ENCODE assay signal across 8 mouse cellular contexts in the genomic region with DNA sequence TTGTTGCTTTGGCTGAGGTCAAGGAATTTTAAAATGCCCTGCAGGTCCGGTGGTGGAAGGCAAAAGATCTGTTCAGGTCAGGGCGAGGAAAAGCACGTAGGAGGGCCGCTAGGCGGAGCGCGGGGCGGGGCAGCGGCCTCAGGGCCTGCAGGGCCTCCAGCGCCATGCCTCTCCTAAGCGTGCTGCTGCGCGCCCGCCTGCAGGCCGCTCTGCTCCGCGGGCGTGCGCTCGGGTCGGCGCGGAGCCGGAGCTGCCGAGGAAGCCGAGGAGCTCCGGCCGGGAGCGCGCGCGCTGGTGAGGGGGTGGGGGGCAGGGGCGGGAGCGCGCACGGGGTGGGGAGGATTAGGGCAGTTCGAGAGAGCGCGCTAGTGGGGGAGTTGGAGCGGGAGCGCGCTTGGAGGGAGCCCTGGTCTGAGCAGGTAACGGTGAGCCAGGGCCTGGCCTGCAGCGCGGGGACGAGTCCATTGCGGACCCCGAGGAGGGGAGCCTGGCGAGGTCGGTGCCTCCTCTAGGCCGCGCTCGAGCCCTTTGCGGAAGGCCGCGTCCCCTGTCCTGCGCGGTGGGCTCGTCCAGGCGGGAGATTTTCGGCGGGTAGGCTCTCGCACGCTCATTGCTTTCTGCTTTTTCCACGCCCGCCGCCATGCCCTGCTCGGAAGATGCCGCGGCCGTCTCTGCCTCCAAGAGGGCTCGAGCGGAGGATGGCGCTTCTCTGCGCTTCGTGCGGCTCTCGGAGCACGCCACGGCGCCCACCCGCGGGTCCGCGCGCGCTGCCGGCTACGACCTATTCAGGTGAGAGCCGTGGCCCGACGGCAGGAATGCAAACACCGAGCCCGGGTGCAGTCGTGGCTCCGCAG. TPM values are rescaled to one million over a fixed set of nuclear protein-coding genes. Genes with fewer than 3 reads are reported as not detected.
DNase-seq lines count a peak whose midpoint lies in the region; ATAC-seq and TF ChIP-seq lines count a peak whose summit lies in the region.

A gene (plus strand): TSS at position 83 of the 854 bp plus-strand sequence.

- intact Hi-C loops in heart, postnatal 36 days (cut with DNase I) = loop anchor here (5.0 kb wide), 1 partner anchor 125 kb away; a partner anchor contains a TSS

- peak within 1 kb of the TSS; percentile 89 for H3K4me3 ChIP-seq in G1E (ENCODE audit: low read depth, low read length)
- peak within 1 kb of the TSS; percentile 88 for H3K4me3 ChIP-seq in forebrain, embryonic 16.5 days (replicated peaks; ENCODE audit: low read length)
- H3K4me3 ChIP-seq in layer of hippocampus, adult 2 months = peak within 1 kb of the TSS; percentile 72
- peak within 1 kb of the TSS; percentile 52 for H3K4me3 ChIP-seq in lung, embryonic 14.5 days (ENCODE audit: low read depth, low read length)
- peak within 1 kb of the TSS; percentile 80 for H3K4me3 ChIP-seq in olfactory bulb, adult 2 months (ENCODE audit: insufficient read depth, low read depth, low read length)
- H3K4me3 ChIP-seq in thymus, adult 2 months (ENCODE audit: control insufficient read depth, insufficient read depth, low read length) = peak within 1 kb of the TSS; percentile 82

- H3K27ac ChIP-seq in forebrain, embryonic 16.5 days (ENCODE audit: low read length) = peak within 1 kb of the TSS; percentile 87
- peak within 1 kb of the TSS; percentile 88 for H3K27ac ChIP-seq in layer of hippocampus, adult 2 months
- H3K27ac ChIP-seq in lung, embryonic 14.5 days (ENCODE audit: low read depth) = peak within 1 kb of the TSS; percentile 77
- peak within 1 kb of the TSS; percentile 65 for H3K27ac ChIP-seq in olfactory bulb, adult 2 months (ENCODE audit: insufficient read depth, low read depth, low read length)
- peak within 1 kb of the TSS; percentile 52 for H3K27ac ChIP-seq in thymus, adult 2 months (ENCODE audit: control insufficient read depth, insufficient read depth, low read length)

- no peaks in the 10 kb centered on the region for H3K9me3 ChIP-seq in G1E (replicated peaks)
- no peaks in the 10 kb centered on the region for H3K9me3 ChIP-seq in forebrain, embryonic 16.5 days (ENCODE audit: control insufficient read depth, low read length)
- H3K9me3 ChIP-seq in lung, embryonic 14.5 days (ENCODE audit: low read depth, low read length) = no peaks in the 10 kb centered on the region

- peak; percentile 48; the same call in 1 of the 2 replicates for TF ChIP-seq POLR2A in olfactory bulb, adult 2 months (IDR thresholded peaks at IDR 0.05; ENCODE audit: insufficient read depth, low read depth, low read length)
- TF ChIP-seq POLR2A in thymus, adult 2 months (IDR thresholded peaks at IDR 0.05; ENCODE audit: control insufficient read depth, extremely low read depth, insufficient read depth, low read length, poor library complexity) = peak; percentile 22; the same call in 1 of the 2 replicates

- H3K4me1 ChIP-seq in G1E (ENCODE audit: insufficient read depth, low read depth, low read length) = peaks cover 39% of the 10 kb centered on the region
- H3K4me1 ChIP-seq in forebrain, embryonic 16.5 days (replicated peaks; ENCODE audit: control insufficient read depth, insufficient read depth, low read length) = peaks cover 13% of the 10 kb centered on the region
- 0 out of 2 replicates have a peak, but pooled peaks cover 7% of the 10 kb centered on the region for H3K4me1 ChIP-seq in lung, embryonic 14.5 days (ENCODE audit: insufficient read depth)
- no peaks in the 10 kb centered on the region for H3K4me1 ChIP-seq in olfactory bulb, adult 2 months (ENCODE audit: control insufficient read depth, insufficient read depth, low read length)
- peaks cover 3% of the 10 kb centered on the region; the same call in 1 of the 2 replicates for H3K4me1 ChIP-seq in thymus, adult 2 months (replicated peaks; ENCODE audit: control insufficient read depth, insufficient read depth, low read length)

- TF ChIP-seq CTCF in G1E (IDR thresholded peaks at IDR 0.05; ENCODE audit: low read depth, low read length) = no peak
- TF ChIP-seq CTCF in layer of hippocampus, adult 2 months (conservative IDR thresholded peaks at IDR 0.05) = peak; percentile 52
- TF ChIP-seq CTCF in lung, embryonic 14.5 days (IDR thresholded peaks at IDR 0.05; ENCODE audit: low read depth) = peak; percentile 52
- TF ChIP-seq CTCF in olfactory bulb, adult 2 months (IDR thresholded peaks at IDR 0.05; ENCODE audit: insufficient read depth, low read depth, low read length) = no peak
- TF ChIP-seq CTCF in thymus, adult 2 months (IDR thresholded peaks at IDR 0.05; ENCODE audit: borderline replicate concordance, control insufficient read depth, extremely low read depth, insufficient read depth, low read length, poor library complexity) = no peak

- DNase-seq in G1E (ENCODE audit: low spot score) = peak; percentile 95
- DNase-seq in cerebellum, adult 18-20 months = peak; percentile 98 to 99
- peak; percentile 86 to 89 for DNase-seq in heart, postnatal 36 days
- peak; percentile 86 to 91 for DNase-seq in layer of hippocampus, adult 2 months (ENCODE audit: low spot score in 2 of 2)
- peak; percentile 97 for DNase-seq in lung, embryonic 14.5 days
- peak; percentile 98 for DNase-seq in thymus, adult 2 months

- peak within 1 kb of the TSS; percentile 73 for H3K4me2 ChIP-seq in forebrain, embryonic 16.5 days (ENCODE audit: low read length)
- H3K4me2 ChIP-seq in lung, embryonic 14.5 days = peak within 1 kb of the TSS; percentile 77

- H3K9ac ChIP-seq in forebrain, embryonic 16.5 days (replicated peaks; ENCODE audit: low read depth, low read length) = peak within 1 kb of the TSS; percentile 72
- peak within 1 kb of the TSS; percentile 63 for H3K9ac ChIP-seq in lung, embryonic 14.5 days

- H3K27me3 ChIP-seq in G1E (ENCODE audit: insufficient read depth, low read length) = no peaks in the 10 kb centered on the region
- H3K27me3 ChIP-seq in forebrain, embryonic 16.5 days (replicated peaks; ENCODE audit: control insufficient read depth, insufficient read depth, low read length) = no peaks in the 10 kb centered on the region
- H3K27me3 ChIP-seq in lung, embryonic 14.5 days (ENCODE audit: insufficient read depth, low read length) = no peaks in the 10 kb centered on the region
- H3K27me3 ChIP-seq in thymus, adult 2 months (ENCODE audit: control insufficient read depth, insufficient read depth, low read length) = no peaks in the 10 kb centered on the region

- under 1% methylated on average over 89 of the region's 96 CpGs for WGBS in forebrain, embryonic 16.5 days
- under 1% methylated on average over 92 of the region's 96 CpGs for WGBS in lung, embryonic 14.5 days
- under 1% methylated on average over 96 of the region's 96 CpGs for WGBS in olfactory bulb, adult 2 months
- under 1% methylated on average over 95 of the region's 96 CpGs for WGBS in thymus, adult 2 months

- ATAC-seq in G1E (ENCODE audit: extremely low read depth, insufficient number of reproducible peaks, low FRiP score, poor library complexity, severe bottlenecking) = peak; percentile 78
- ATAC-seq in forebrain, embryonic 16.5 days = peak; percentile 99
- ATAC-seq in lung, embryonic 14.5 days (ENCODE audit: insufficient read depth) = peak; percentile 99

- H3K36me3 ChIP-seq in G1E (replicated peaks) = peaks cover 37% of the 10 kb centered on the region
- 0 out of 2 replicates have a peak, but pooled peaks cover 3% of the 10 kb centered on the region for H3K36me3 ChIP-seq in forebrain, embryonic 16.5 days (ENCODE audit: control insufficient read depth, insufficient read depth)
- peaks cover 27% of the 10 kb centered on the region for H3K36me3 ChIP-seq in lung, embryonic 14.5 days (ENCODE audit: insufficient read depth)
- H3K36me3 ChIP-seq in thymus, adult 2 months (ENCODE audit: control insufficient read depth, insufficient read depth, low read length) = no peaks in the 10 kb centered on the region

RNA-seq across cellular contexts. Expression of the gene that starts here (rescaled TPM):
- total RNA-seq in G1E (2014; fragmentation: Nextera tagmentation) (75.5 and 91.7 TPM in 2 replicates), G1E (2017) (161 and 165 TPM in 2 replicates)
- 113 and 139 TPM in 2 replicates for polyA plus RNA-seq in G1E (2012)
- 87.9 and 91.3 TPM in 2 replicates for polyA plus RNA-seq in forebrain, embryonic 16.5 days (2015; fragmentation: Nextera tagmentation; extraction: Ambion mirVana)
- total RNA-seq in heart, postnatal 36 days (2021) = 10 to 100 TPM; 25.7 to 28.3 TPM
- 10 to 100 TPM; 27.1 to 28.4 TPM for total RNA-seq in layer of hippocampus, adult 2 months (2021)
- 197 and 198 TPM in 2 replicates for polyA plus RNA-seq in lung, embryonic 14.5 days (2014; fragmentation: Nextera tagmentation; extraction: Ambion mirVana)
- not detected in 2 replicates for polyA plus RNA-seq in olfactory bulb, adult 2 months (2012; ENCODE audit: insufficient read depth, insufficient read length, low replicate concordance, missing spikeins)
- polyA plus RNA-seq in thymus, adult 2 months (2012; rRNA removed) = 78.6 and 107 TPM in 2 replicates

Comparison
In these comparisons a context has a peak if more than half of its experiments do, and no peak if none do; other contexts are left out.
1. Peak in every context shown above with its lines: DNase-seq, ATAC-seq, H3K4me3 ChIP-seq and H3K27ac ChIP-seq.
2. CTCF ChIP-seq: peak in layer of hippocampus, adult 2 months (single experiment) and lung, embryonic 14.5 days (single experiment); none in G1E (single experiment), olfactory bulb, adult 2 months (single experiment) and thymus, adult 2 months (single experiment).